Mouse (Mus musculus) intestine, postnatal 0 days (tissue): Measurements from ENCODE around the gene Coro2b. TPM values are rescaled to one million over a fixed set of nuclear protein-coding genes. Genes with fewer than 3 reads are reported as not detected.
"Not testable (repeated sequence)": the region's sequence is repeated elsewhere in the genome, so short reads cannot be mapped to it uniquely, and the experiment has no call there.

ENCODE experiments used
- ATAC-seq: fragments of 200-750 bp; cut with Nextera tagmentation; 2 replicates; pipeline ENCODE4 v1.8.0; 2017; ENCODE audit warnings: mild to moderate bottlenecking, moderate TSS enrichment, moderate library complexity
- H3K27ac ChIP-seq: fragments of 300-500 bp; sonication (generic); 2 replicates; pipeline ENCODE4 v1.5.1; 2014; ENCODE audit warnings: mild to moderate bottlenecking, low read depth, low read length, moderate library complexity
- H3K27me3 ChIP-seq: fragments of 300-500 bp; sonication (generic); replicated peaks from 2 replicates; pipeline ENCODE4 v1.6.1; 2014; ENCODE audit warnings: low read length, mixed read lengths; ENCODE audit not compliant: control insufficient read depth, insufficient read depth
- H3K36me3 ChIP-seq: fragments of 300-500 bp; sonication (generic); 2 replicates; pipeline ENCODE4 v1.6.1; 2014; ENCODE audit warnings: mild to moderate bottlenecking, moderate library complexity; ENCODE audit not compliant: control insufficient read depth, insufficient read depth
- H3K4me1 ChIP-seq: fragments of 300-500 bp; sonication (generic); replicated peaks from 2 replicates; pipeline ENCODE4 v1.6.1; 2014; ENCODE audit warnings: antibody characterized with exemption, low read length, mixed read lengths; ENCODE audit not compliant: control insufficient read depth, insufficient read depth
- H3K4me2 ChIP-seq: fragments of 300-500 bp; sonication (generic); replicated peaks from 2 replicates; pipeline ENCODE4 v1.6.1; 2014; ENCODE audit warnings: low read depth, mild to moderate bottlenecking, moderate library complexity
- H3K4me3 ChIP-seq: fragments of 300-500 bp; sonication (generic); 2 replicates; pipeline ENCODE4 v1.5.1; 2014; ENCODE audit warnings: low read depth, low read length
- H3K9ac ChIP-seq: fragments of 300-500 bp; sonication (generic); 2 replicates; pipeline ENCODE4 v1.6.1; 2014; ENCODE audit warnings: mild to moderate bottlenecking, low read depth, low read length
- H3K9me3 ChIP-seq: fragments of 300-500 bp; sonication (generic); 2 replicates; pipeline ENCODE4 v1.6.1; 2016; ENCODE audit warnings: mixed run types; ENCODE audit not compliant: control insufficient read depth
- CTCF ChIP-seq: sonication (generic); IDR thresholded peaks from 2 replicates; pipeline ENCODE4 v1.5.1; 2016; ENCODE audit warnings: low read depth, mild to moderate bottlenecking, control low read depth, antibody characterized with exemption, moderate library complexity
- WGBS: fragments of 180-500 bp; shearing (Covaris S2); extraction: QIAGEN DNeasy Blood & Tissue Kit; methylation state at CpG from one replicate; pipeline ENCODE4 v1.1.7; 2014; 5-methylcytosine and 5-hydroxymethylcytosine counted together
- polyA plus RNA-seq: library from polyadenylated mRNA; unstranded; fragments of >200 nt; fragmentation: Nextera tagmentation; extraction: Ambion mirVana; gene quantifications from 2 replicates; pipeline ENCODE4 v1.2.1, GENCODE M21; 2015

Gene Coro2b
- polyA plus RNA-seq, 1 experiment from 2014 or later = 2.9 TPM

DNA sequence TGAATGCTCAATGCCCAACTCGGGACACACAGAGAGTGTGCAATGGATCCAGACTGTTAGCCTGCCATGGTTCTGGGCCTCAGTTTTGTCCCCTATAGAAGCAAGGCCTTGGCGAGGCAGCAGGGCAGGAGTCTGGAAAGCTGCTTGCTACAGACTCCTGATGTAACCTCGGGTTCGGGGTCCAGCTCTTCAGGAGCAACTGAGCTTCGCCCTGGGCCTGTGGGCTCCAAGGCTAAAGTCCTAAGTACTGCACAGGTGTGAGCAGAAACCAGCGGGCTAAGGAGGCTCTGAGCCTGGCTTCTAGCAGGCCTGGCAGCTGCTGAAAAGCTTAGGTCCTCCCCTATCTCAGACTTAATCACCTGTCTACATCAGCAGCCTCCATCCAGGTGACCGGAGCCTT lies 86.0 kb downstream of the Coro2b start:
- Histone ChIP-seq H3K27ac (no peak overlapping the region), H3K9ac (no peak overlapping the region), H3K9me3 (no peaks in the 10 kb centered on the region), H3K4me2 (no peak overlapping the region), H3K4me3 (no peak overlapping the region), H3K27me3 (no peaks in the 10 kb centered on the region), H3K4me1 (0 out of 2 replicates have a peak, but pooled peaks cover 3% of the 10 kb centered on the region), H3K36me3 (no peaks in the 10 kb centered on the region)
- ATAC-seq = peak; percentile 47; the same call in 1 of the 2 replicates
- no peak for TF ChIP-seq CTCF
- 63% methylated on average over 7 of the region's 7 CpGs for WGBS

DNA sequence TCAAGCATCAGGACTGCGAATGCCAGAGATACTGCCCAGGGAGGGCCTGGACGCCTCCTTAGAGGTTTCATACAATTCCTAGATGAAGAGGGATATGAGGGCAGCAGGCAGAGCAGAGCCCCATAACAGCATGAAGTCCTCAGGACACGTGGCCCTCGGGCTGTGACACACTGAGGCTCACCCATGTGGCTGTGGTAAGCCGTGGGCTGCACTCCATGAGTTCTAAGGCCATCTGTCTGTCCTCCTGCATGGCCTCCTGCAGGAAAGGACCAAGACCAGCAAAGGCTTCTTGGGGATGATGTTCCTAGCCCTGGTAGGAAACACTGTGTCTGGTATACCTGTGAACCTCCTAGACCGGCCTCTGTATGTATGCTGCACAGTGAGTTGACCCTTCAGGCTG lies 86.5 kb downstream of the Coro2b start:
- H3K9me3 ChIP-seq = no peaks in the 10 kb centered on the region
- no peak for ATAC-seq
- H3K4me1 ChIP-seq = no peaks in the 10 kb centered on the region
- 85% methylated on average over 6 of the region's 6 CpGs for WGBS
- H3K4me2 ChIP-seq = no peak overlapping the region
- no peak overlapping the region for H3K4me3 ChIP-seq
- no peak for TF ChIP-seq CTCF
- H3K9ac ChIP-seq = no peak overlapping the region
- no peaks in the 10 kb centered on the region for H3K36me3 ChIP-seq
- no peak overlapping the region for H3K27ac ChIP-seq
- no peaks in the 10 kb centered on the region for H3K27me3 ChIP-seq

DNA sequence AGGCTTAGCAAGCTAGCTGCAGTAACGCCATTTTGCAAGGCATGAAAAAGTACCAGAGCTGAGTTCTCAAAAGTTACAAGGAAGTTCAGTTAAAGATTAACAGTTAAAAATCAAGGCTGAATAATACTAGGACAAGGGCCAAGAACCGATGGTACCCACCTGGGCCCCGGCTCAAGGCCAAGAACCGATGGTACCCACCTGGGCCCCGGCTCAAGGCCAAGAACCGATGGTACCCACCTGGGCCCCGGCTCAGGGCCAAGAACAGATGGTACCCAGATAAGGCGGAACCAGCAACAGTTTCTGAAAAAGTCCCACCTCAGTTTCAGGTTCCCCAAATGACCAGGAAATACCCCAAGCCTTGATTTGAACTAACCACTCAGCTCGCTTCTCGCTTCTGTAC lies 89.5 kb downstream of the Coro2b start:
- H3K4me3 ChIP-seq, ATAC-seq, H3K4me1 ChIP-seq, H3K27ac ChIP-seq, H3K27me3 ChIP-seq, H3K4me2 ChIP-seq, H3K9ac ChIP-seq, H3K36me3 ChIP-seq, H3K9me3 ChIP-seq: not testable (repeated sequence)
- WGBS = 75% methylated on average over 6 of the region's 10 CpGs

DNA sequence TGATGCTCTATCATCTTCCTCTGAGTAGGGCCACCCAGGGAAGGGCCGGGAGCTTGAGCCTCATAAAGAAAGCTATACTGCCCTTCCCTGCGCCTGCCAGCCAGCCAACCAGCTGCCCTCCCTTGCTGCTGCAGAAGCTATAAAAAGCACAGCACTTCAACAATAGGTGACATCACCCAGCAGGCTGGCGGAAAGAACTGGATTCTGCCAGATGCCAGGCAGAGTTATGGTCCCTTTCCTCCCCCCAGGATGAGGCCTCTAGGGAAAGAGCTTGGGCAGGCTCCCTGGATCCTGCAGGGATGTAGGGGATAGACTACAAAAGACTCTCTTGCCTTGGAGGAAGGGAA lies 98.1 kb downstream of the Coro2b start:
- Histone ChIP-seq H3K4me1 (no peaks in the 10 kb centered on the region; the same call in none of the 2 replicates), H3K9me3 (no peaks in the 10 kb centered on the region), H3K9ac (no peak overlapping the region), H3K36me3 (no peaks in the 10 kb centered on the region), H3K4me3 (no peak overlapping the region), H3K4me2 (no peak overlapping the region), H3K27me3 (no peaks in the 10 kb centered on the region), H3K27ac (0 out of 2 replicates have a peak overlapping the region, but pooled peaks have one; percentile 46)
- peak; percentile 89 for ATAC-seq
- 31% methylated on average over 3 of the region's 3 CpGs for WGBS
- TF ChIP-seq CTCF = no peak

- 0 out of 2 replicates have a peak overlapping the region, but pooled peaks have one; percentile 46 for H3K27ac ChIP-seq
- H3K4me1 ChIP-seq = no peaks in the 10 kb centered on the region; the same call in none of the 2 replicates
- 83% methylated on average over 5 of the region's 5 CpGs for WGBS
- H3K4me2 ChIP-seq = no peak overlapping the region
- no peak overlapping the region for H3K4me3 ChIP-seq
- no peak overlapping the region for H3K9ac ChIP-seq
- H3K27me3 ChIP-seq = no peaks in the 10 kb centered on the region
- H3K36me3 ChIP-seq = no peaks in the 10 kb centered on the region
- ATAC-seq = no peak
- TF ChIP-seq CTCF = no peak
- no peaks in the 10 kb centered on the region for H3K9me3 ChIP-seq
Measured at GRCm38 (mm10) chr9:62438085-62438754, 98.6 kb downstream of the Coro2b start.

DNA sequence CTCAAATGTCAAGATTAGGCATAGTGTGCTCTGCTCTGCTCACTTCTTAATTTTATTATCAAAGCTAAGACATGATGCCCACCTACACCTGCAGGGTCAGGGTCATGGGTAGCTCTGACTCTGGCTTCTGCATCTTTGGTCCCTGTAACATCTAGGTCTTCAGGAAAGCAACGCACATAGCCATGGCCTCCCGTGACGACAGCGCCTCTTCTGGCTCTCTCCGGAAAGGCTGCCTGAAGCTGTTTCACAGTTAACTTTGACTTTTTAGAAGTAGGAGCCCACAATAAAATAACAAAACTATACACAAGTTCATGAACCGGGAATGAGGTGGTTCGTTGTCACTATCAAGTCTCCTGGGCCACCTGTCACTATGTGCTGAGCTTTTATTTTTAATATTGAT lies 99.4 kb downstream of the Coro2b start:
- Histone ChIP-seq H3K4me3 (no peak overlapping the region), H3K36me3 (no peaks in the 10 kb centered on the region), H3K4me1 (no peaks in the 10 kb centered on the region; the same call in none of the 2 replicates), H3K4me2 (no peak overlapping the region), H3K27me3 (no peaks in the 10 kb centered on the region), H3K9ac (no peak overlapping the region), H3K27ac (no peak overlapping the region), H3K9me3 (no peaks in the 10 kb centered on the region)
- whole genome bisulfite sequencing = 90% methylated on average over 7 of the region's 7 CpGs
- no peak for ATAC-seq
- no peak for TF ChIP-seq CTCF
